Mouse (Mus musculus): ENCODE measurements at regions not wholly inside any gene's neighbourhood (a gene's known extent, or its start where the extent isn't known, plus 50 kb on each side); places are given as distances from the start of the nearest gene placed in this dataset.

DNA sequence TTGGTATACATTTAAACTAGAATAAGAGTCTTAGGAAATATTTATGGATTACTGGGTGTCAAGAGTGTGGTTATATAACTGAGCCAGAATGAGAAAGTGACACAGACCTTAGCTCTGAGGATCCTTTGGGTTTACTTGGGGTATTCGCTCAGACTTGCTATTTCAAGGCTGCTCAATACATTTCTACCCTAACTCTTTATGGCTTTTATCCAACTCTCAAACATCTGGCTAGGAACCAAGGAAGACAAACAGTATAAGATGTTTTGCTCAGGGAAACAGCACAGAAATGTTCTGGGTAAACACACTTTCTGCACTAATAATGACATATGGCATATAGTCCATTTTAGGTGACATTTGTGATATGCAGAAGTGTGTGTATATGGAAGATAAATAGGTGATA lies 153.8 kb upstream of the Cxxc4 start:
- ATAC-seq (replicated peaks; ENCODE audit: poor library complexity) = no peak

DNA sequence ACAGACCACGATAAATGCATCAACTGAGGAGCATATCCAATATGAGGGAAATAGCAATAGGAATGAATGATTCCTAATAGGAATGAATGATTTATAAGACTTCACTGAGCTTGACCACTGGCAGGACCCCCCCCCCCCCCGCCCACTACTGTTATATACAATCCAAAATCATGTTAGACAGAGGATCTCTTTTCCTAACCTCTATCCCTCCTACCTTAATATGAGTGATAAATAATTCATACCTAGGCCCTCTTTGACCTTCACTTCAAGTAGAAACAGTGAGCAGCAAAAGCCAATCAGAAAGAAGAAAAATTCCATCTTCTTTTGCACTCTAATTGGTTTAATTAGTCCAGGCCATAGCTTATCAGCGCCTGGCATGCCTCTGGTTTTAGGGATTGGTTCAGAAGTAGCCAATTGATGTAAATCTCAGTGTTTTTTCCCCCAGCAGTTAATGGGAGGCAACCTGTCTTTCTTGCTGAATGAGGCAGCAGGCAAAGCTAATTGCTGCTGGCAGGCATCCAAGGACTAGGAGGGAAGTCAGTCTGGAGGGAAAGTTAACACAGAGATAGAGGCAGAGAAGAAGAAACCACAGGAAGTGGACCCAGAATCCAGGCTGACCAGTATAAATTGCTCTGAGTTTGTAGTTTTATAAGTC lies 136.7 kb upstream of the Cxxc4 start:
- peak; percentile 85 for ATAC-seq (replicated peaks; ENCODE audit: poor library complexity)

DNA sequence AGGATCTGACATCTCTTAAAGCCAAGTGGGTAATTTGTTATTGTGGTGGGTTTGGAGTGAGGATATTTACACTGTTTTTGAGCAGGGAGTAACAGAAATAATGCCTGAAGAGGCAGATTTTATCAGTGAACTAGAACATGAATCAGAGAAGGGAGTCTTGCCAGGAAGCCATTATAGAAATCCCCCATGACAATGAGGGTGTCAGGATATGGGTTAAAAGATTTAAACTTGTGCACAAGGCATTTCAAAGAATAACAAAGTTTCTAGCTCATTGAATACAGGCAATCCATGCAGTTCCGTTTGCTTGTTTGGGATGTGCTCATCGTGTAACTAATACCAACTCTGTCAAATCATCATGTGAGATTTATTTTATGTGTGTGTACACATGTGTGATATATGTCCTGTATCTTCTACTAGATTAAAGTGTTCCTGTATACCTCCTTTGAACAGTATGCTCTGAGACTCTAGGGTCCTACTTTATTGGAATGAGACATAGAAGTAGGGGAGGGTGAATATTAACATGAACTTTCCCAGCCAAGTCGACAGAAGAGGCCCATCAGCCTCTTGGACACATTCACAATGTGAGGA lies 134.0 kb upstream of the Cxxc4 start:
- no peak for ATAC-seq (replicated peaks; ENCODE audit: poor library complexity)

DNA sequence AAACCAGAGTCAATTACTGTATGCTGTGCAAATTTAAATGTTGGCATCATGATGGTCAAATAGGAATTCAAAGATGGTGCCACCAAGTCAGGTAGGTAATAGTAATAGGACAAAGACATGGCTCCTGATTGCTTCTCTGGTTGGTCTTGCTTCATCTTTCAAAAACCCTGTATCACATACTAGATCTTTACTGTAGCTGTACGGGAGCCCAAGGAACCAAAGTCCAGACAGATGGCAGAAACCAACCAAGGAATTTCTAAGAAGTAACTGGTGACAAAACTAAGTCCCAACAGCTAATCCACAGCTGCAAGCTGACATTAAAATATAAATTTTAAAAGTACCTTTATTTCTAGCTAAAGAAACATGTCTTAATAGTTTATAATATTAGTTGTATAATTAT lies 131.7 kb upstream of the Cxxc4 start:
- ATAC-seq (replicated peaks; ENCODE audit: poor library complexity) = no peak

DNA sequence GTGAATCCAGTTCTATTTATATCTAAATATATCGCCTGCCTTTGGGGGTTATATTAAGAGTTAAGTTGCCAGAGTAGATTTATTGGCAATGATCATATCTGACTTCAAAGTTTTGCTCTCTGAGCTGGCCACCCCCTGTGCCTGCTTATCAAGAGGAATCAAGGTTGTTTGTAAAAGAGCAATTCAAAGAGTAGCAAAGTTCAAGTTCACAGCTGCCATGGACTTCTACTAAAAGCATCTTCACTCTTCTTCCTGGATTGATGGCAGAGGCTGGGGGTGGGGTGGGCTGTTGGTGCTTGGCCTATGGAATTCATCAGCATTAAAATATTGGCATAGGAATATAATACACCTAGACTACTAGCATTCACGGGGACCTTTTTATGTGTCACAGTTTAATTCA lies 131.2 kb upstream of the Cxxc4 start:
- ATAC-seq (replicated peaks; ENCODE audit: poor library complexity) = no peak

DNA sequence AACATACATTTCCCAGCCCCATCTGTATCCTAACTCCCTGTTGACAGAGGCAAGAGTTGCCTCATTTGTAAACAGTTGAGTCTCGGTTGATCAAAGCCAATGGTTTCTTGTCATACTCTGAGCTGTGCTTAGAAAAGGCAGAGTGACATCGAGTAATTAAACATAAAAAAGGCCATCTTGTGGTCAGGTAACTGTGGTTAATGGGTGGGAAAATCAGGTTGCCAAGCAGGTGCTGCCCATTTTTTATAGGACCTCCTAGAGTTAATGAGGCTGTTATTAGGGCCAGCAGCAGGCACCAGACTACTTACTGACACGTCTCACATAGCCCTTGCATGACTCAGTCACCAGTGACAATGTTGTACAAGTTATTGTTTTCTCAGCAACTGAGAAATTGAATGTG lies 130.7 kb upstream of the Cxxc4 start:
- no peak for ATAC-seq (replicated peaks; ENCODE audit: poor library complexity)

DNA sequence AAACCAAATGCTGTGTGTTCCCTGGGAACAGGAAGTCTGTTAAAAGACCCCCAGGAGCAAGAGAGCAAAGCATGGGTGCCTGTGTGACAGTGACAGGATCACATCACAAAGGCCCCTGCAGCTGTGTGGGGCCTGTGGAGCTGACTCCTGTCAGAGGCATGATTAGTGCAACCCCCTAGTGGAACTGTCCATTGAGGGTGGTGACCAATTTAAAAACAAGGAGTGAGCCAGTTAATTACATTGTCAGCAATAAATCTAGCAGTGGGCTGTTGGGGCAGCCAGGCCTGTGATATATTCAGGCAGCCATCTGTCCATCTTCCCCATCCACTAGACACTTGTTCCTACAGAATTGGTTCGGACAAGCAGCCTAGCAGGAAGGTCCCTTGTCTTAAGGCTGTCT lies 121.8 kb upstream of the Cxxc4 start:
- no peak for ATAC-seq (replicated peaks; ENCODE audit: poor library complexity)

DNA sequence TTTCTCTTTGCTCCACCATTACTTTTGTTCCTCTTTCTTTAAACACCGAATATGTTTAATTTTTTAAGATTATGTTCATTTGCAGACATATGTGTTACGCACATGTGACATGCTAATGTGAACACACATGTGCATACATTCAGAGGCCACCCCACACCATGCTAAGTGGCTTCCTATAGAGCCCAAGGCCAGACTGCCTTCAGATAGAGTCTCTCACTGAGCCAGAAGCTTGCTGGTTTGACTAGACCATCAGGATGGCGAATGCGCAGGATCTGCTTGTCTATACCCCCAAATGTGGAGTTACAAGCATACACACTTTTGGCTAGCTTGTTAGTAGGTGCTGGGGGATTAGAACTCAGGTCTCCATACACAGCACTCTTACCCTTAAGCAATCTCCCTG lies 121.3 kb upstream of the Cxxc4 start:
- ATAC-seq (replicated peaks; ENCODE audit: poor library complexity) = no peak

DNA sequence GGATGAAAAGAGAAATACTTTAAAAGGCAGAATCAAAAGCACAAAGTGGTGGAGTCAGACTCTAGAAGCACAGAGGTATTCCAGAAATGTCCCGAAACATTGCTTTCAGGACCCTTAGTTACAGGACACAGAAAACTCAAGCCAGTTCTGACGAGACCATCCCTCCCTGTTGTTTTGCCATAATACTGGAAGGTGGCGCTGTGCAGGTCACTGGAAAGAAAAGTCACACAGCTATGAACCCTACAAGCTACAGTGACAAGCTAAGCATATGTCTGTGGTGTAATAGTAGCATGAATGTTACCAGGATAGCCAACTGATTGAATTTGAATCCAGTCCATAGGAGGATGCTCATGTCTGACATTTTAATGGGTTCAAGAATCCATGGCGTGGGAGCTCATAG lies 117.4 kb upstream of the Cxxc4 start:
- ATAC-seq (replicated peaks; ENCODE audit: poor library complexity) = no peak

DNA sequence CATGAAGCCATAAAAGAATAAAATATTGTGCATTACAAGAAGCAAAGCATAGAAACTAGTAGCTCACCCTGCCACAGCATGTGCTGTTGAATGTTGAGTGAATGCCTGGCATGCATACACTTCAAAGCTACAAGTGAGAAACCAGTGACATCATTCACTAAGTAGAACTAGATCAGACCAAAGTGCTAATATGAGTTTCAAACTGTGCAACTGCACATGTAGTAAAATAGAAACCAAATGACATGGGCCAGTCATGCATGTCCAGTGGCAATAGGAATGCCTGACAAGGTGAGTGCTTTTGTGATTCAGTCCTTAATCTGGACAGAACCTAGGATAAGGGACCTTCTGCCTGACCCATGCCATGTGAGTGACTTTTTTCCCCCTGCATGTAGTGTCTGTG lies 111.3 kb upstream of the Cxxc4 start:
- ATAC-seq (replicated peaks; ENCODE audit: poor library complexity) = no peak

DNA sequence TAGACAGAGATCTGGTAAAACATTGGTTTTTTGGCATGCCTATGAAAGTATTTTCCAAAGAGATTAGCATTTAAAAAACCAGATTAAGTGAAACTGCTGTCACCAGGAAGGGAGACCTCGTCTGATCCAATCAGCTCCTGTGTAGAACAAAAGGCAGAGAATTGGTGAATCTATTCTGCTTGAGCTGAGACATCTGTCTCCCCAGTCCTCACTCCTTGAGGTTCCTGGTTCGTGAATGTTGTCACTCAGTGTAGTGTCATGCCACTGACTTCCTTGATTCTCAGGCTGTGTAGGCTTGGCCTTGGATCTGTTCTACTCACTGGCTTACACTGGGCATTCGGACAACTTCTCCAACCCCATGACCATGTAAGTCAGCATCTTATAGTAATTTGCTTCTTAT lies 105.9 kb upstream of the Cxxc4 start:
- no peak for ATAC-seq (replicated peaks; ENCODE audit: poor library complexity)

DNA sequence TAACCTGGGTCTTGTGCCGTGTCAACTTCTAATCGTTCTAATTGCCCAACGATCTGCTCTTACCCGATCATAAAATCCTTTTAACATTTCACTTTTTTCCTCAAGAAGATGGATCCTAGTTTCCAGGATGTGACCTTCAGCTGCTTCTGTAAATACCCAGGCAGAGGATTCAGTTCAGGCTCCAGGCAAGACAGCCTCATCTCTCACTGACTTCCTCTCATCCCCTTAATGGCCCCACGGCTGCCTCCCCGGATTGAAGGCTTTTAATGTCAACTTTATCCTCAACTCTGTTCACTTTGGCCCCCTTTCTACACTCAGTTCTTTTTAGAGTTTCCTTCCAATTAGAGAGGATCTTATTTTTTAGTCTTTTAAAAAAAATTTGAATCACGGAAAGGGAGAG lies 91.0 kb upstream of the Cxxc4 start:
- ATAC-seq (replicated peaks; ENCODE audit: poor library complexity) = no peak

DNA sequence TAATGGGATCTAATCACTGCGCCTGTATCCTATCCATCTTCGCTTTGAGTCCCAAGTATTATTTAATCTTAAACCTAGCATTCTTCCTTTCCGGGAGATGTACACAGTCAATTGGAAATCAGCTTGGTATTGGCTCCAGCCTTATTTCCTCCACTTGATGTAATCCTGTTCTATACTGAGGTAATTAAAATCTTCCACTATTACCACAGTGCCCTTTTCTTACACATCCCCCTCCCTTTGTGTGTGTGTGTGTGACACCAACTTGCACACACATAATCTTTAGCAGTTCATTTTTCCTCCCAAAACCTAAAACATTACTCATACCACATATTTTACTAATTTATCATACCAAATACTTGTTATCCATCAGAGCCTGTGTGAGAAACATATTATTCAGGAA lies 90.3 kb upstream of the Cxxc4 start:
- no peak for ATAC-seq (replicated peaks; ENCODE audit: poor library complexity)

DNA sequence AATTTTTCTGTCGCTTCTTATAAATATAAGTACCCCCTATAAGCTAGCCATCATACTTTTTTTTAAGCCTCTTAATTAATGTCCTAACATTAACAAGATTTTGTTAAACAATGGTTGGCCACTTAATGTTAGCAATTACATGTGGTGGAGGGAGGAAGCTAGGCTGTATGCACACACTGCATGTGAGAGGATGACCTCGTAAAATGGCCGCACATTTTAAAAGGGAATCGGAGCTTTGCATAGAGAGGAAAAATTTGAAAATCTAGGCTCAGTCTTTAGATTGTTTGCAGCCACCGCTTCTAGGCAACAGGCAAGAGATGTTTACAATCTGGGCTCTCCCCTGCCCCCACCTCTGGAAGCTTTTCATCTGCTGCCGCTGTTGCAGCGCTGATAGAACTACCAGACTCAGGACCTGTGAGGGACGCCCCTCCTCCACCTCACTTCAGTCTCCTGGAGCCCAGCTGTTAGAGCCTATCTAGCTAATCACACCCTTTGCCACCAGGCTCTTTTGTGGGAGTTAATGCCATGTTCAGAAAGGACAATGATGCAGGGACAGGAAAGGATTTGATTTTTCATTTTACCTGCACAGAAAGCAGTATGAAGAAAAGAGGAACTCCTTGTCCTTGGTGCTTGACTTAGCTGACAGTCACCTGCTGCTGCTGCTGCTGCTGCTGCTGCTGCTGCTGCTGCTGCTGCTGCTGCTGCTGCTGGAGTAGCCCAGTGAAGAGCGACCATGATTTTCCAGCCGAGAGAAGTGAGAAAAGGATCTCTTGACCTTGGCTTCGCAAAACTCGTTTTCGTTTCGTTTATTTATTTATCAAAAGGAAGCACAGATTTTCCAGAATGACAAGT lies 89.7 kb upstream of the Cxxc4 start:
- ATAC-seq (replicated peaks; ENCODE audit: poor library complexity) = 0 out of 2 replicates have a peak, but pooled peaks have one; percentile 42

DNA sequence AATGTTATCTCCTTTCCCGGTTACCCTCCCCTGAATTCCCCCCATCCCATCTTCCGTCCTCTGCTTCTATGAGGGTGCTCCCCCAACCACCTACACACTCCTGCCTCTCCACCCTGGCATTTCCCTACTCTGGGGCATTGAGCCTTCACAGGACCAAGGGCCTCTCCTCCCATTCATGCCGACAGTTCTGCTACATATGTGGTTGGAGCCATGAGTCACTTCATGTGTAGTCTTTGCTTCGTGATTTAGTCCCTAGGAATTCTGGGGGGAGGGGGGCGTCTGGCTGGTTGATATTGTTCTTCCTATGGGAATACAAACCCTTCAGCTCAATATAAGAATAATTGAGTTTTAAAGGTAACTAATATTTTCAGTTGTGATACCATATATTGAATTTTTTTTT lies 74.0 kb upstream of the Cxxc4 start:
- no peak for ATAC-seq (replicated peaks; ENCODE audit: poor library complexity)

DNA sequence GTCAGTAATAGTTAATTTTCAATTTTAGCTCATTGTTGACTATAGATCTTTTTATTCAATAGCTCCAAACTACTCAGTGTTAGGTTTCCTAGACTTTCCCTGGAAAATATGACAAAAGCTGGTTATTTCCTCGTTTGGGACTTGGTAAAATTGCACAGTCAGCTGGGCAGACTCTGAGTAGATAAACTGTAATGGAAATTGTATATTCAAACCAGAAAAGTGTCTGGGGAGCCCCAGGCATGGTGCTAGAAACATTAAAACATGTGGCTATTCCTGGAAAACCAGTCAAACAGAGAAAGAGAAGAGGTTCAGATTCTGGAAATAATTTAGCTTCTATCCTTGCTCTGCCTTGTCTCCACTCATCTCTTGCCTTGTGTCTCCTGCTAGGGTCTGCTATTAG lies 66.4 kb upstream of the Cxxc4 start:
- ATAC-seq (replicated peaks; ENCODE audit: poor library complexity) = no peak

DNA sequence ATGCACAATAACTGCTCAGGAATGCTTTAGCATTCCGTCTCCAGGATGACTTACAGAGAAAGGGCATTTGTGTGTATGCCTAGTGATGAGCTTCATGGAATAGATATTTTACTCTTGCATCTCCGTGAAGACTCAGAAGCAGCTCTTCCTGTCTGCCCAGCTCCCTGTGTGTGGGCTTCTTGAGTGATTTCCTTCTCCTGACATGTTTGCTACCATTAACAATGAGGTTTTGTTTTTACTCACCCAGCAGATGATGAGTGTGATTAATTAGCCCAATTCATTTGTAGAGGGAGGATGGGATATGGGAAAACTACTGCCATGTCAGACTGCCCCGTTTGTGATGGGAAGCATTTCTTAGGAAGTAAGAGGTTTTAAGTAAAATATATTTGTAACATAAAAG lies 63.9 kb upstream of the Cxxc4 start:
- ATAC-seq (replicated peaks; ENCODE audit: poor library complexity) = no peak

DNA sequence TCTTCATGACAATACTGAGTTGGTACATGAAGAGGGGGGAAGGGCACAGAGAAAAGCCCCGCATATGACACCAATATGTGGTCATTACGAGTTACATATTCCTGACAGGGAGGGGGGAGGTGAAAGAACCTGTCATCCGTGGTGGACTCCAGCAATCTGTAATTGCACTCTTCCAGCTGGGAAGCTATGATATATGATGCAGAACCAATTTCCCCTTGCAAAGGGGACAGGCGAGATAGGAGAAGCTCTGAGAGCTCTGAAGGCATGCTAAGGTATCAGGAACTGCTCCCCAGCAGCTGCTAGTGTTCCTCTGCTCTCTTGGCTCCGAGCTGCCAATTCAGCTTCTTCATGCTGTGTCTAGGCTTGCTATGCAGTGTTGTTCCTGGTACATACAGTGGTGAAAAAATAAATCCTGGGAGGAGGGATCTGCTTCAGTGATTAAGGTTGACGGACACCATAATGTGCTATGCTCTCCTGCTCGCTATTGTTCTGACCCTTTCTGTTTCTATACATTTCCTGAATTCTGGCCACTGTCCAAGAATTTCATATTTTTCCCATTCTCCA lies 57.7 kb upstream of the Cxxc4 start:
- no peak for ATAC-seq (replicated peaks; ENCODE audit: poor library complexity)

DNA sequence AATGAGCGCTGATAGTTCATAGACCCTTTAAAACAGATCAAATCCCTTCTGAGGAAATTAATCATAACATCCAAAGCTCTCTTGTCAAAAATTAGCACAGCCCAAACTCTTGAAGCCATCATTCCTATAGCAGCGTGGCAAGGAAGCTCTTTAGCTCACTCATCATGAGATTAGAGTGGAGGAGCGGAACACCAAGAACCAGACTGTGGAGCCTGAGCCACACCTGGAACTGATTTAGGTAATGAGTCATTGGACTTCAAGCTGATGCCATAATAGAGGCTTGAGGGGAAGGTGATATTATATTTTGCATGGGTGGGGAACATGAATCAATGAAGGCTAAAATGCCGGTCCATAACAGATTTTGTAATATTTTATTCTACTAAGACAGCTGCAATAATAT lies 52.2 kb upstream of the Cxxc4 start:
- no peak for ATAC-seq (replicated peaks; ENCODE audit: poor library complexity)

Measured in megakaryocyte progenitor cell, adult 5-6 weeks (primary cell).